8 mouse cellular contexts compared by ENCODE assay signal in the genomic region with DNA sequence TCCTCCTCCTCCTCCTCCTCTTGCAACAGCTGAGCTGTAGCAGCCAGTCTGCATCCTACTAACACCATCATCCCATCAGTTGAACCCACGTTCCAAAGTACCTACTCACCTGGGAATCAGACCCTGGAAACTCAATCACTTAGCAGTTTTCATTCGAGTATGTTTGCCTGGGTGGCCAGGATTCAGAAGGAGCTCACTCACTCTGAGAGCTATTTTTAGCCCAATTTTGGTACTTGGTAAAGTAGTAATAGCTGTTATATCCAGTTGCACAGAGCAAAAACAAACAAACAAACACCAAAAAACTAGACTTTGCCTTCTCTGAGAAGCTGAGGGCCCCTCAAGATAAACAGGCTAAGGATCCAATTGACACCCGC. TPM values are rescaled to one million over a fixed set of nuclear protein-coding genes. Genes with fewer than 3 reads are reported as not detected.
A peak's percentile ranks its signal among the peaks of the same experiment; 100 is the strongest.
DNase-seq lines count a peak whose midpoint lies in the region; ATAC-seq and TF ChIP-seq lines count a peak whose summit lies in the region.

No protein-coding gene starts in this region.

- H3K27ac ChIP-seq in layer of hippocampus, adult 2 months: peak overlapping the region; percentile 94
- H3K27ac ChIP-seq in cortical plate, adult 2 months (ENCODE audit: insufficient read depth, low read length): peak overlapping the region; percentile 55; the same call in 1 of the 2 replicates
- peak overlapping the region; percentile 85; the same call in 1 of the 2 replicates for H3K27ac ChIP-seq in intestine, postnatal 0 days (ENCODE audit: low read depth, low read length)
- H3K27ac ChIP-seq in neural tube, embryonic 11.5 days (ENCODE audit: low read depth, low read length): peak overlapping the region; percentile 94; the same call in 1 of the 2 replicates

- no peak for TF ChIP-seq CTCF in layer of hippocampus, adult 2 months (conservative IDR thresholded peaks at IDR 0.05)
- TF ChIP-seq CTCF in cortical plate, adult 2 months (IDR thresholded peaks at IDR 0.05; ENCODE audit: extremely low read depth, insufficient read depth, low read length): no peak
- no peak for TF ChIP-seq CTCF in intestine, postnatal 0 days (IDR thresholded peaks at IDR 0.05; ENCODE audit: low read depth)

- no peaks in the 10 kb centered on the region for H3K9me3 ChIP-seq in intestine, postnatal 0 days (ENCODE audit: control insufficient read depth)
- no peaks in the 10 kb centered on the region for H3K9me3 ChIP-seq in neural tube, embryonic 11.5 days (ENCODE audit: control insufficient read depth, low read length)

- H3K4me2 ChIP-seq in intestine, postnatal 0 days (replicated peaks; ENCODE audit: low read depth): peak overlapping the region; percentile 91
- H3K4me2 ChIP-seq in neural tube, embryonic 11.5 days (ENCODE audit: low read depth): peak overlapping the region; percentile 93

- H3K36me3 ChIP-seq in intestine, postnatal 0 days (ENCODE audit: control insufficient read depth, insufficient read depth): no peaks in the 10 kb centered on the region
- no peaks in the 10 kb centered on the region for H3K36me3 ChIP-seq in neural tube, embryonic 11.5 days (ENCODE audit: control insufficient read depth, insufficient read depth, low read length)

- DNase-seq in layer of hippocampus, adult 2 months (ENCODE audit: low spot score in 2 of 2): no peak
- no peak for DNase-seq in layer of hippocampus, postnatal 36 days
- no peak for DNase-seq in neural tube, embryonic 11.5 days (ENCODE audit: low spot score)
- DNase-seq in ovary, postnatal 14 days (ENCODE audit: low spot score): no peak
- no peak for DNase-seq in gastrocnemius, adult 18-20 months (ENCODE audit: low spot score)

- H3K9ac ChIP-seq in intestine, postnatal 0 days (ENCODE audit: low read depth, low read length): peak overlapping the region; percentile 69
- H3K9ac ChIP-seq in neural tube, embryonic 11.5 days (ENCODE audit: low read length): peak overlapping the region; percentile 89

- peak overlapping the region; percentile 100 for H3K4me3 ChIP-seq in layer of hippocampus, adult 2 months
- peak overlapping the region; percentile 76 for H3K4me3 ChIP-seq in cortical plate, adult 2 months (ENCODE audit: insufficient read depth, low read length)
- H3K4me3 ChIP-seq in intestine, postnatal 0 days (ENCODE audit: low read depth, low read length): peak overlapping the region; percentile 86
- peak overlapping the region; percentile 86 for H3K4me3 ChIP-seq in neural tube, embryonic 11.5 days (ENCODE audit: low read depth, low read length)

- H3K27me3 ChIP-seq in intestine, postnatal 0 days (replicated peaks; ENCODE audit: control insufficient read depth, insufficient read depth, low read length): no peaks in the 10 kb centered on the region
- H3K27me3 ChIP-seq in neural tube, embryonic 11.5 days (ENCODE audit: control insufficient read depth, insufficient read depth, low read length): no peaks in the 10 kb centered on the region

- TF ChIP-seq POLR2A in cortical plate, adult 2 months (IDR thresholded peaks at IDR 0.05; ENCODE audit: extremely low read depth, insufficient read depth, low read length): no peak

- peaks cover 1% of the 10 kb centered on the region; the same call in 1 of the 2 replicates for H3K4me1 ChIP-seq in cortical plate, adult 2 months (ENCODE audit: control insufficient read depth, insufficient read depth, low read length)
- H3K4me1 ChIP-seq in intestine, postnatal 0 days (replicated peaks; ENCODE audit: control insufficient read depth, insufficient read depth, low read length): no peaks in the 10 kb centered on the region
- H3K4me1 ChIP-seq in neural tube, embryonic 11.5 days (ENCODE audit: control insufficient read depth, insufficient read depth, low read length): peaks cover 6% of the 10 kb centered on the region

- ATAC-seq in intestine, postnatal 0 days: no peak
- ATAC-seq in neural tube, embryonic 11.5 days (ENCODE audit: insufficient read depth, low FRiP score, low TSS enrichment): no peak
- ATAC-seq in cerebellum, adult (ENCODE audit: insufficient number of reproducible peaks, low FRiP score, low TSS enrichment): no peak

- WGBS in intestine, postnatal 0 days: 0% methylated on average over 3 of the region's 3 CpGs
- 0% methylated on average over 3 of the region's 3 CpGs for WGBS in neural tube, embryonic 11.5 days

RNA-seq across cellular contexts. Expression of a gene that starts 1.0 kb away (rescaled TPM):
- 10 to 100 TPM; 45.4 to 50.3 TPM for total RNA-seq in layer of hippocampus, adult 2 months (2021)
- total RNA-seq in layer of hippocampus, postnatal 36 days (2021): 10 to 100 TPM; 42.9 to 49.4 TPM
- polyA plus RNA-seq in cortical plate, adult 2 months (2012; rRNA removed): 45.2 and 49.0 TPM in 2 replicates
- polyA plus RNA-seq in intestine, postnatal 0 days (2015; fragmentation: Nextera tagmentation; extraction: Ambion mirVana): 20.5 and 21.6 TPM in 2 replicates
- 23.4 and 24.0 TPM in 2 replicates for polyA plus RNA-seq in neural tube, embryonic 11.5 days (2014; fragmentation: Nextera tagmentation; extraction: Ambion mirVana)
- 10 to 100 TPM in 1 of 2 experiments, 1 to 10 TPM in 1; 9.2 to 13.8 TPM for total RNA-seq in gastrocnemius, adult 18-20 months (2021)
